Mouse (Mus musculus) lung, postnatal 0 days (tissue): ENCODE results near the gene Olfr70.

Experiments
- CTCF ChIP-seq: IDR thresholded peaks from 2 replicates; pipeline ENCODE4 v1.5.1; 2016; ENCODE audit warnings: antibody characterized with exemption, mild to moderate bottlenecking
- EP300 ChIP-seq: IDR thresholded peaks from 2 replicates; pipeline ENCODE4 v1.6.1; 2016; ENCODE audit warnings: antibody characterized with exemption, mild to moderate bottlenecking, control low read depth

- TF ChIP-seq EP300 = no peak
- TF ChIP-seq CTCF = no peak
These were observed 25.6 kb downstream of the Olfr70 start for GRCm38 (mm10) chr4:43674974-43675373.
